Mouse (Mus musculus) left cerebral cortex, adult 2 months (tissue): ENCODE data around the gene Ccl17. TPM values are rescaled to one million over a fixed set of nuclear protein-coding genes. Genes with fewer than 3 reads are reported as not detected.
"Not testable (repeated sequence)": the region's sequence is repeated elsewhere in the genome, so short reads cannot be mapped to it uniquely, and the experiment has no call there.

ENCODE experiments used
- DNase-seq, 2 experiments: peaks; one replicate each; pipeline ENCODE4 v3.0.0; 2021 to 2022; ENCODE audit warnings: low spot score in 2 of 2, mixed read lengths in 1 of 2; ENCODE audit errors: extremely low spot score in 1 of 2
- H3K27ac ChIP-seq: fragments of 200-600 bp; 2 replicates; pipeline ENCODE4 v1.8.1; 2022
- H3K4me3 ChIP-seq: fragments of 200-600 bp; 2 replicates; pipeline ENCODE4 v1.8.1; 2022
- CTCF ChIP-seq: fragments of 200-600 bp; IDR thresholded peaks from 2 replicates; pipeline ENCODE4 v1.8.1; 2022; ENCODE audit warnings: antibody characterized with exemption, mild to moderate bottlenecking, moderate library complexity
- intact Hi-C: fragments of 180-260 bp; cut with DNase I; formaldehyde crosslinking; loops from one replicate; pipeline ENCODE4 v1.15.1; 2025
- total RNA-seq, 2 experiments: library from RNA; stranded (reverse); gene quantifications; 2 replicates each; pipeline ENCODE4 v1.2.3; 2021

The Ccl17 gene
- total RNA-seq, 2 experiments from 2014 or later = 4.6 to 7.9 TPM

- DNase-seq = peak; percentile 86 to 89
- intact Hi-C loops = loop anchor here (1.0 to 10.0 kb wide), 4 partner anchors 40 to 288 kb away; partner anchors contain the start of genes Cx3cl1, Fam192a and Rspry1
- TF ChIP-seq CTCF = peak; percentile 79
- Histone ChIP-seq H3K27ac (peak overlapping the region; percentile 77), H3K4me3 (peak overlapping the region; percentile 15; the same call in 1 of the 2 replicates)
Observed at GRCm38 (mm10) chr8:94812645-94813098, 2.4 kb downstream of the Ccl17 start.

GRCm38 (mm10) chr8:94814556-94814955, 4.3 kb downstream of the Ccl17 start:
- intact Hi-C loops = loop anchor here (2.0 to 10.0 kb wide), 3 partner anchors 94 to 290 kb away; partner anchors contain the start of genes Fam192a and Rspry1
- Histone ChIP-seq H3K4me3 (no peak overlapping the region), H3K27ac (no peak overlapping the region)
- peak; percentile 80 for TF ChIP-seq CTCF
- DNase-seq = no peak

GRCm38 (mm10) chr8:94817933-94818332, 7.7 kb downstream of the Ccl17 start:
- H3K4me3 ChIP-seq = no peak overlapping the region
- no peak overlapping the region for H3K27ac ChIP-seq
- no peak for TF ChIP-seq CTCF
- intact Hi-C loops = loop anchor here (10.0 kb wide), 1 partner anchor 293 kb away; no protein-coding TSS in a partner anchor
- no peak for DNase-seq

GRCm38 (mm10) chr8:94819671-94820179, 9.5 kb downstream of the Ccl17 start:
- TF ChIP-seq CTCF = no peak
- DNase-seq = no peak
- Histone ChIP-seq H3K27ac (no peak overlapping the region), H3K4me3 (no peak overlapping the region)
- intact Hi-C loops = loop anchor here (10.0 kb wide), 1 partner anchor 295 kb away; no protein-coding TSS in a partner anchor

GRCm38 (mm10) chr8:94820553-94820952, 10.3 kb downstream of the Ccl17 start:
- no peak for TF ChIP-seq CTCF

GRCm38 (mm10) chr8:94821381-94821780, 11.1 kb downstream of the Ccl17 start:
- no peak for TF ChIP-seq CTCF
- Histone ChIP-seq H3K4me3 (no peak overlapping the region), H3K27ac (no peak overlapping the region)
- intact Hi-C loops = no loop called here
- no peak for DNase-seq

More at GRCm38 (mm10) chr8:94820553-94820952, 10.3 kb downstream of the Ccl17 start:
- DNase-seq = no peak
- no peak overlapping the region for H3K27ac ChIP-seq
- no peak overlapping the region for H3K4me3 ChIP-seq
- intact Hi-C loops = no loop called here

GRCm38 (mm10) chr8:94822637-94823560, 12.6 kb downstream of the Ccl17 start:
- H3K4me3 ChIP-seq = no peak overlapping the region
- H3K27ac ChIP-seq = peak overlapping the region; percentile 41
- peak; percentile 79 for TF ChIP-seq CTCF
- intact Hi-C loops = no loop called here
- peak; percentile 62 to 71 for DNase-seq

- no peak for TF ChIP-seq CTCF
- no peak for DNase-seq
- intact Hi-C loops = no loop called here
- no peak overlapping the region for H3K27ac ChIP-seq
- H3K4me3 ChIP-seq = no peak overlapping the region
Observed at GRCm38 (mm10) chr8:94825170-94825569, 14.9 kb downstream of the Ccl17 start.

- no peak for TF ChIP-seq CTCF
- no peak overlapping the region for H3K27ac ChIP-seq
- DNase-seq = no peak
- H3K4me3 ChIP-seq = no peak overlapping the region
- intact Hi-C loops = no loop called here
Observed at GRCm38 (mm10) chr8:94826210-94826609, 16.0 kb downstream of the Ccl17 start.

- Histone ChIP-seq H3K27ac (no peak overlapping the region), H3K4me3 (no peak overlapping the region)
- intact Hi-C loops = no loop called here
- DNase-seq = no peak
- no peak for TF ChIP-seq CTCF
Observed at GRCm38 (mm10) chr8:94828284-94828683, 18.0 kb downstream of the Ccl17 start.

GRCm38 (mm10) chr8:94833901-94834405, 23.7 kb downstream of the Ccl17 start:
- intact Hi-C loops, H3K4me3 ChIP-seq, DNase-seq, H3K27ac ChIP-seq: not testable (repeated sequence)

GRCm38 (mm10) chr8:94835751-94836150, 25.5 kb downstream of the Ccl17 start:
- H3K27ac ChIP-seq, DNase-seq, intact Hi-C loops, H3K4me3 ChIP-seq: not testable (repeated sequence)
